Mouse (Mus musculus): Measurements from ENCODE around the gene Arhgap27. TPM values are rescaled to one million over a fixed set of nuclear protein-coding genes. Genes with fewer than 3 reads are reported as not detected.
A peak's percentile ranks its signal among the peaks of the same experiment; 100 is the strongest.
"Not testable (repeated sequence)": the region's sequence is repeated elsewhere in the genome, so short reads cannot be mapped to it uniquely, and the experiment has no call there.

The Arhgap27 gene
- 3.9 and 4.1 TPM in 2 replicates for polyA plus RNA-seq (2014; fragmentation: Nextera tagmentation; extraction: Ambion mirVana)

- peak within 1 kb of the TSS; percentile 26 for H3K4me3 ChIP-seq (ENCODE audit: low read depth, low read length)
- peak within 1 kb of the TSS; percentile 46 for H3K4me2 ChIP-seq (ENCODE audit: low read depth, low read length)
- peaks cover 9% of the 10 kb centered on the region; the same call in 1 of the 2 replicates for H3K36me3 ChIP-seq (ENCODE audit: control insufficient read depth, insufficient read depth, low read length)
- ATAC-seq (ENCODE audit: low read depth) = peak; percentile 12; the same call in 1 of the 2 replicates
- H3K27ac ChIP-seq (ENCODE audit: low read depth, low read length) = no peak within 1 kb of the TSS
- H3K27me3 ChIP-seq (ENCODE audit: control insufficient read depth, insufficient read depth, low read length) = peaks cover 45% of the 10 kb centered on the region
- H3K9ac ChIP-seq (replicated peaks; ENCODE audit: low read depth, low read length) = peak within 1 kb of the TSS; percentile 37
- WGBS = 3% methylated on average over 35 of the region's 35 CpGs
- peaks cover 12% of the 10 kb centered on the region for H3K4me1 ChIP-seq (ENCODE audit: control insufficient read depth, insufficient read depth, low read length)
- H3K9me3 ChIP-seq (ENCODE audit: control insufficient read depth, low read length) = no peaks in the 10 kb centered on the region
Measured at GRCm38 (mm10) chr11:103363214-103364148, at the start of gene Arhgap27. Arhgap27 (minus strand) TSS chr11:103363692.

GRCm38 (mm10) chr11:103412950-103413423 is 49.5 kb upstream of the Arhgap27 start:
- Histone ChIP-seq H3K27ac (ENCODE audit: low read depth, low read length) (peak overlapping the region; percentile 45; the same call in 1 of the 2 replicates), H3K36me3 (ENCODE audit: control insufficient read depth, insufficient read depth, low read length) (no peaks in the 10 kb centered on the region), H3K4me1 (ENCODE audit: control insufficient read depth, insufficient read depth, low read length) (peaks cover 7% of the 10 kb centered on the region; the same call in 1 of the 2 replicates), H3K27me3 (ENCODE audit: control insufficient read depth, insufficient read depth, low read length) (no peaks in the 10 kb centered on the region), H3K4me3 (ENCODE audit: low read depth, low read length) (peak overlapping the region; percentile 62), H3K9ac (replicated peaks; ENCODE audit: low read depth, low read length) (peak overlapping the region; percentile 49), H3K4me2 (ENCODE audit: low read depth, low read length) (peak overlapping the region; percentile 67), H3K9me3 (ENCODE audit: control insufficient read depth, low read length) (no peaks in the 10 kb centered on the region)
- WGBS = 1% methylated on average over 14 of the region's 14 CpGs
- peak; percentile 57 for ATAC-seq (ENCODE audit: low read depth)

- Histone ChIP-seq H3K36me3 (ENCODE audit: control insufficient read depth, insufficient read depth, low read length) (no peaks in the 10 kb centered on the region), H3K4me3 (ENCODE audit: low read depth, low read length) (peak within 1 kb of the TSS; percentile 62), H3K27ac (ENCODE audit: low read depth, low read length) (peak within 1 kb of the TSS; percentile 45; the same call in 1 of the 2 replicates), H3K9ac (replicated peaks; ENCODE audit: low read depth, low read length) (peak within 1 kb of the TSS; percentile 83), H3K4me2 (ENCODE audit: low read depth, low read length) (peak within 1 kb of the TSS; percentile 67), H3K27me3 (ENCODE audit: control insufficient read depth, insufficient read depth, low read length) (no peaks in the 10 kb centered on the region), H3K4me1 (ENCODE audit: control insufficient read depth, insufficient read depth, low read length) (peaks cover 7% of the 10 kb centered on the region; the same call in 1 of the 2 replicates), H3K9me3 (ENCODE audit: control insufficient read depth, low read length) (no peaks in the 10 kb centered on the region)
- ATAC-seq (ENCODE audit: low read depth) = peak; percentile 99
- under 1% methylated on average over 64 of the region's 67 CpGs for WGBS
Measured at GRCm38 (mm10) chr11:103411981-103412949, 48.8 kb upstream of the Arhgap27 start, which contains the start of gene Plekhm1. Plekhm1 (minus strand) TSS chr11:103412687.

DNA sequence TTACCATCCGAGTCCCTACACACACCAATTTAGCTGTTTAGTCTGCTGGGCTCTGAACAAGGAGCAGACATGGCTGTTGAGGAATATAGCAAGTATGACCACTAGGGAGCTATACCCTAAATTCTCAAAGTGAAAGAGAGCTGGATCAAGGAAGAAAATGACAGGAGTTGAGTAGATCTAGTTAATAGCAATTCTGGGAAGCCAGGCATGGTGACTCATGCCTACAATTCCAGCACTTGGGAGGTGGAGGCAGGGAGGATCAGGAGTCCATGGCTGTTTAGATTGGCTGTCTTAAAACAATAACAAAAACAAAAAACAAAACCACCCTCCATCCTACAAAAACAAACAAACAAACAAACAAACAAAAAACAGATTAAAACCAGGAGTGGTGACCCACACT is 47.8 kb upstream of the Arhgap27 start:
- no peak overlapping the region for H3K9ac ChIP-seq (replicated peaks; ENCODE audit: low read depth, low read length)
- no peak overlapping the region for H3K27ac ChIP-seq (ENCODE audit: low read depth, low read length)
- peak overlapping the region; percentile 67; the same call in 1 of the 2 replicates for H3K4me2 ChIP-seq (ENCODE audit: low read depth, low read length)
- H3K36me3 ChIP-seq (ENCODE audit: control insufficient read depth, insufficient read depth, low read length) = no peaks in the 10 kb centered on the region
- H3K4me3 ChIP-seq (ENCODE audit: low read depth, low read length) = peak overlapping the region; percentile 62; the same call in 1 of the 2 replicates
- WGBS = 89% methylated on average over 1 of the region's 1 CpGs
- H3K9me3 ChIP-seq (ENCODE audit: control insufficient read depth, low read length) = no peaks in the 10 kb centered on the region
- H3K4me1 ChIP-seq (ENCODE audit: control insufficient read depth, insufficient read depth, low read length) = peaks cover 7% of the 10 kb centered on the region; the same call in 1 of the 2 replicates
- ATAC-seq (ENCODE audit: low read depth) = no peak
- no peaks in the 10 kb centered on the region for H3K27me3 ChIP-seq (ENCODE audit: control insufficient read depth, insufficient read depth, low read length)

DNA sequence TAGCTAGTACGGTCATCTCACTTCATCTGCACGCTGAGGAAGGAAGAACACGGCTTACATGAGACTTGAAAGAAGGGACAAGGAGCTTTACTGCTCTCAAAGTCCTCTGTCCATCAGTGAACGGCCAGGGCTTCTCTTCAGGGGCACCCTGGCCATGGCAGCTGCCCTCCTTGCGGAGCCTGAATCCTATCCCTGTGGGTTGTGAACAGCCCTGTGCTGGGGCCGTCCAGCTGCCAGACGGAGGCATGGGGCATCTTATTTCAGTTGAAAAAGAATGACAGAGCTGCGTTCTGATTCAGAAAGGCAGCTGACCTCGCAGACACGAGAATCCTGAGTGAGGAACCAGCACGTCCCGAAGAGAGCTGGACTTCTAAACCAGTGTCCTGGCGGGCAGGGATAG is 45.4 kb upstream of the Arhgap27 start:
- Histone ChIP-seq H3K9me3 (ENCODE audit: control insufficient read depth, low read length) (no peaks in the 10 kb centered on the region), H3K27me3 (ENCODE audit: control insufficient read depth, insufficient read depth, low read length) (no peaks in the 10 kb centered on the region), H3K4me1 (ENCODE audit: control insufficient read depth, insufficient read depth, low read length) (peaks cover 7% of the 10 kb centered on the region; the same call in 1 of the 2 replicates), H3K27ac (ENCODE audit: low read depth, low read length) (no peak overlapping the region), H3K9ac (replicated peaks; ENCODE audit: low read depth, low read length) (no peak overlapping the region), H3K4me3 (ENCODE audit: low read depth, low read length) (no peak overlapping the region), H3K4me2 (ENCODE audit: low read depth, low read length) (no peak overlapping the region), H3K36me3 (ENCODE audit: control insufficient read depth, insufficient read depth, low read length) (0 out of 2 replicates have a peak, but pooled peaks cover 3% of the 10 kb centered on the region)
- ATAC-seq (ENCODE audit: low read depth) = no peak
- WGBS = 92% methylated on average over 13 of the region's 13 CpGs

DNA sequence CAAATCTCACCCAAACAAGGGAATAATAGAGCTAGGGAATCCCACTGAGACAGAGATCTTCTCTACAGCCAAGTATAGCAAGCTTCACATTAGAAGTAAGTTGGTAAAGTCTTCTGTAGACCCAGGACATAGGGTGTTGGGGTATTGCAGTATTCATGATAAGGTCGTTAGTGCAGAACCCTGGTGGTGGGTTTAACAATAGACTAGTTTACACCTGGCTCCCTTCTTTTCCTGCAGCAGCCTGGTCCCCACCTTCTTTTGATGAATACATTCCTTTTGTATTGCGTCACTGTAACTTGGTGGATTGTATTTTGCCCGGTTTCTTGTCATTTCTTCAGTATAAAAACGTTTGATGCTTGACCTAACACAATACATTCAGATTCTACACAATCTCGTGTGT is 43.6 kb upstream of the Arhgap27 start:
- not testable (repeated sequence) for H3K27ac ChIP-seq (ENCODE audit: low read depth, low read length); H3K4me1 ChIP-seq (ENCODE audit: control insufficient read depth, insufficient read depth, low read length); H3K9ac ChIP-seq (replicated peaks; ENCODE audit: low read depth, low read length); H3K4me2 ChIP-seq (ENCODE audit: low read depth, low read length); H3K4me3 ChIP-seq (ENCODE audit: low read depth, low read length); H3K9me3 ChIP-seq (ENCODE audit: control insufficient read depth, low read length); H3K27me3 ChIP-seq (ENCODE audit: control insufficient read depth, insufficient read depth, low read length); H3K36me3 ChIP-seq (ENCODE audit: control insufficient read depth, insufficient read depth, low read length); ATAC-seq (ENCODE audit: low read depth)
- WGBS = 63% methylated on average over 5 of the region's 5 CpGs

GRCm38 (mm10) chr11:103406551-103406950 is 43.1 kb upstream of the Arhgap27 start:
- Histone ChIP-seq H3K4me3 (ENCODE audit: low read depth, low read length) (no peak overlapping the region), H3K4me1 (ENCODE audit: control insufficient read depth, insufficient read depth, low read length) (peaks cover 4% of the 10 kb centered on the region; the same call in 1 of the 2 replicates), H3K27ac (ENCODE audit: low read depth, low read length) (no peak overlapping the region), H3K36me3 (ENCODE audit: control insufficient read depth, insufficient read depth, low read length) (0 out of 2 replicates have a peak, but pooled peaks cover 3% of the 10 kb centered on the region), H3K9me3 (ENCODE audit: control insufficient read depth, low read length) (no peaks in the 10 kb centered on the region), H3K4me2 (ENCODE audit: low read depth, low read length) (no peak overlapping the region), H3K9ac (replicated peaks; ENCODE audit: low read depth, low read length) (no peak overlapping the region), H3K27me3 (ENCODE audit: control insufficient read depth, insufficient read depth, low read length) (no peaks in the 10 kb centered on the region)
- WGBS = 85% methylated on average over 7 of the region's 7 CpGs
- ATAC-seq (ENCODE audit: low read depth) = no peak

DNA sequence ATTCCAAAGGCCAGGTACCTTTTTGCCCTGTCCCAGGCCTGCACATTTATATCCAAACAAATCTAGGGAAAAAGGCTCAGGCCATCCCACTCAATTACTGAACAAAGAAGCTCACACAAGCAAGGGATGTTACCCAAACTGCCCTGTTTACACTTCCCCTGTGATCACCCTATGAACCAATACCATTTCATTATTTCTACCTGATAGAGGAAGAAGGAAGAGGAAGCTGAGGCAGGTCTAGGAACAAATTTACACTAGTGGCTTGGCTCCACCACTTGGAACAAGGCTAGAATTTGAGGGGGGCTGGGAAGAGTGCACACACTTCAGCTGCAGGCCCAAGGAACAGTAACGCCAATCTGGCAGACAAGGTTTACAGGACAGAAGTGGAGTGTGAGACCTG is 42.3 kb upstream of the Arhgap27 start:
- no peaks in the 10 kb centered on the region for H3K9me3 ChIP-seq (ENCODE audit: control insufficient read depth, low read length)
- H3K27ac ChIP-seq (ENCODE audit: low read depth, low read length) = no peak overlapping the region
- H3K4me1 ChIP-seq (ENCODE audit: control insufficient read depth, insufficient read depth, low read length) = no peaks in the 10 kb centered on the region
- 88% methylated on average over 1 of the region's 1 CpGs for WGBS
- no peaks in the 10 kb centered on the region for H3K27me3 ChIP-seq (ENCODE audit: control insufficient read depth, insufficient read depth, low read length)
- H3K36me3 ChIP-seq (ENCODE audit: control insufficient read depth, insufficient read depth, low read length) = 0 out of 2 replicates have a peak, but pooled peaks cover 3% of the 10 kb centered on the region
- H3K4me2 ChIP-seq (ENCODE audit: low read depth, low read length) = no peak overlapping the region
- H3K4me3 ChIP-seq (ENCODE audit: low read depth, low read length) = no peak overlapping the region
- no peak for ATAC-seq (ENCODE audit: low read depth)
- H3K9ac ChIP-seq (replicated peaks; ENCODE audit: low read depth, low read length) = no peak overlapping the region

Measured in neural tube, embryonic 14.5 days (tissue).